Mouse (Mus musculus) hindbrain, embryonic 12.5 days (tissue): ENCODE results near the gene Tsr3. TPM values are rescaled to one million over a fixed set of nuclear protein-coding genes. Genes with fewer than 3 reads are reported as not detected.
"Not testable (repeated sequence)": the region's sequence is repeated elsewhere in the genome, so short reads cannot be mapped to it uniquely, and the experiment has no call there.

Source experiments
- ATAC-seq: fragments of 200-750 bp; cut with Nextera tagmentation; 2 replicates; pipeline ENCODE4 v1.8.0; 2017; ENCODE audit warnings: moderate TSS enrichment; ENCODE audit not compliant: low FRiP score
- H3K27ac ChIP-seq: fragments of 300-500 bp; sonication (generic); 2 replicates; pipeline ENCODE4 v1.5.1; 2016; ENCODE audit warnings: mild to moderate bottlenecking
- H3K27me3 ChIP-seq: fragments of 300-500 bp; sonication (generic); 2 replicates; pipeline ENCODE4 v1.6.1; 2016; ENCODE audit warnings: mild to moderate bottlenecking
- H3K36me3 ChIP-seq: fragments of 300-500 bp; sonication (generic); 2 replicates; pipeline ENCODE4 v1.6.1; 2016; ENCODE audit warnings: mild to moderate bottlenecking
- H3K4me1 ChIP-seq: fragments of 300-500 bp; sonication (generic); 2 replicates; pipeline ENCODE4 v1.6.1; 2016
- H3K4me2 ChIP-seq: fragments of 300-500 bp; sonication (generic); replicated peaks from 2 replicates; pipeline ENCODE4 v1.6.1; 2016; ENCODE audit warnings: mild to moderate bottlenecking
- H3K4me3 ChIP-seq: fragments of 300-500 bp; sonication (generic); 2 replicates; pipeline ENCODE4 v1.5.1; 2016; ENCODE audit warnings: mild to moderate bottlenecking
- H3K9ac ChIP-seq: fragments of 300-500 bp; sonication (generic); 2 replicates; pipeline ENCODE4 v1.6.1; 2016; ENCODE audit warnings: mild to moderate bottlenecking, moderate library complexity
- H3K9me3 ChIP-seq: fragments of 300-500 bp; sonication (generic); replicated peaks from 2 replicates; pipeline ENCODE4 v1.6.1; 2016; ENCODE audit warnings: mild to moderate bottlenecking
- WGBS: fragments of 180-500 bp; shearing (Covaris S2); methylation state at CpG from one replicate; pipeline ENCODE4 v1.1.7; 2016; 5-methylcytosine and 5-hydroxymethylcytosine counted together
- polyA plus RNA-seq: library from polyadenylated mRNA; unstranded; fragments of >200 nt; fragmentation: Nextera tagmentation; extraction: Ambion mirVana; gene quantifications from 2 replicates; pipeline ENCODE4 v1.2.1, GENCODE M21; 2016

Tsr3 gene
- 60.0 and 61.8 TPM in 2 replicates for polyA plus RNA-seq

DNA sequence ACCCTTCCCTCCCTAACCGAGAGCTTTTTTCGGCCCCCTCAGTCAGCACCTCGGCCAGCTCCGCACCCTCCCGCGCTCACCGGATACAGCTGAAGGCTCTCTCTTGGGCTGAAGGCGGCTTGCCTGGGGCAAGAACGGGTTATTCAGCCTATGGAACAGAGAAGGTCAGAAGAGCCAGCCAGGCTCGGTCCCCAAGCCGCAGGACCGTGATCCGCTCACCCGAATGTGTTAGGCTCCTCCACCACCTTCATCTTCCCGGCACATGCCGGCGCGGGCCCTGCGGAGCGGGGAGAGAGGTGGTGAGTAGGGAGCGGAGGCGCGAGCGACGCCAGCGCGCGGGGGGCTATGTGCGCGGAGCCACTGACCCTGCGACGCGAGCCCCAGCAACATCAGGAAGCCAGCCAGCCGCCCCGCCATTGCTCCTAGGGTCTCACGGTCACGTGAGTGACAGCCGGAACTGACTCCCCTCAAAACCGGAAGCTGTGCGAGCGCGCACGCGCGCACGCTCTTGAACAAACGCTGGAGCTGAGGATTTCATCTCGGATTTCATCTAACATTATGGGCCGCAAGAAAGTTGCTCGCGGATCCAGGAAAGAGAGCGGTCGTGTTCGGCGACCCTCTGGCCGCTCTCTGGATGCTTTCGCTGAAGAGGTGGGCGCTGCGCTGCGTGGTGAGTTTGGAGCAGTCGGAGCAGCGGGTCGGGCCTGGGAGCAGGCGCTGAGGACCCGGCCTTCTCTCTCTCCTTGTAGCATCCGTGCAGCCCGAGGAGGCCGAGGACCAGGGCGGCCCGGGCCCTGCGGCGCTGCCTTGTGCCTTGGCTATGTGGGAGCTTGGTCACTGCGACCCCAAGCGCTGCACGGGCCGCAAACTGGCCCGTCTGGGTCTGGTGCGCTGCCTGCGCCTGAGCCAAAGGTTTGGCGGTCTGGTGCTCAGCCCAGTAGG lies at the start of gene Tsr3, which contains the start of gene Gnptg:
TSS of gene Tsr3 (plus strand) at position 476 of the 942 bp plus-strand sequence.
TSS of gene Gnptg (minus strand) at position 430 of the 942 bp plus-strand sequence.
- Histone ChIP-seq H3K4me3 (peak within 1 kb of the TSS; percentile 99), H3K4me1 (peaks cover 23% of the 10 kb centered on the region), H3K9me3 (no peaks in the 10 kb centered on the region), H3K27me3 (no peaks in the 10 kb centered on the region), H3K4me2 (peak within 1 kb of the TSS; percentile 89), H3K9ac (peak within 1 kb of the TSS; percentile 98), H3K27ac (peak within 1 kb of the TSS; percentile 81), H3K36me3 (peaks cover 41% of the 10 kb centered on the region)
- WGBS: under 1% methylated on average over 80 of the region's 80 CpGs
- peak; percentile 87 for ATAC-seq

DNA sequence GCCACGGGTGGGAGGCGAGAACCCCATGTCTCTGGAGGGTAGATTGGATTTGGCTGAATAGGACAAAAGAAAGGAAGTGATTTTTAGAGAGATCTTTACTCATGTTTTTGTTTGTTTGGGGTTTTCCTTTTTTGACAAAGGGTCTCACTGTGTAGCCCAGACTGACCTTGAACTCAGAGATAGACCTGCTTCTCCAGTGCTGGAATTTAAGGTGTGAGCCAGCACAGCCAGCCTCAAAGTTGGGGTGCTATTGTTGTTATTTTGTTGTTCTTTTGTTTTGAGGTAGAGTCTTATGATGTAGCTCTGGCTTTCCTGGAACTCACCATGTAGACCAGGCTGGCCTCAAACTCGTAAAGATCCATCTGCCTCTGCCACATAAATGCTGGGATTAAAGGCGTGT lies 37.6 kb upstream of the Tsr3 start:
- H3K27ac ChIP-seq: no peak overlapping the region
- H3K36me3 ChIP-seq: peaks cover 69% of the 10 kb centered on the region
- no peaks in the 10 kb centered on the region for H3K4me1 ChIP-seq
- ATAC-seq: no peak
- WGBS: 94% methylated on average over 4 of the region's 4 CpGs
- H3K4me2 ChIP-seq: no peak overlapping the region
- H3K27me3 ChIP-seq: no peaks in the 10 kb centered on the region
- H3K9me3 ChIP-seq: no peaks in the 10 kb centered on the region
- no peak overlapping the region for H3K9ac ChIP-seq
- H3K4me3 ChIP-seq: no peak overlapping the region

DNA sequence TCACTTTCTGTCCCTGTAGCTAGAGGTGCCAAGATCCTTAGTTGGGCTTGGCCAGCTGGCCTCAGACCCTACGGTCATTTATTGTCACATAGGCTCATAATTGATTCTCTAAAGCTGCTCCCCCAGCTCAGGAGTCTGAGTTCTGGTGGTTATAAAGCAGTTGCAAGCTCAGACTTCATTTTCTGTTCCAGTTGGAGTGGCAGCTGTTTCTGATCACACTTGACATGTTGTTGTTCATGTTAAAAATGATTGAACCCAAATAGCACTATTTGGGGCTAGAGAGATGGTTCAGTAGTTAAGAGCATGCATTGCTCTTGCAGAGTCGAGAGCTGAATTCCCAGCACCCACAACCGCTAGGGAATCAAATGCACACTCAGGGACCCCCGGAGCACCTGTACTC lies 30.0 kb upstream of the Tsr3 start:
- Histone ChIP-seq H3K4me3 (no peak overlapping the region), H3K9ac (no peak overlapping the region), H3K27me3 (no peaks in the 10 kb centered on the region), H3K9me3 (no peaks in the 10 kb centered on the region), H3K4me1 (no peaks in the 10 kb centered on the region), H3K4me2 (no peak overlapping the region), H3K27ac (no peak overlapping the region), H3K36me3 (peaks cover 90% of the 10 kb centered on the region)
- WGBS: 93% methylated on average over 4 of the region's 4 CpGs
- no peak for ATAC-seq

DNA sequence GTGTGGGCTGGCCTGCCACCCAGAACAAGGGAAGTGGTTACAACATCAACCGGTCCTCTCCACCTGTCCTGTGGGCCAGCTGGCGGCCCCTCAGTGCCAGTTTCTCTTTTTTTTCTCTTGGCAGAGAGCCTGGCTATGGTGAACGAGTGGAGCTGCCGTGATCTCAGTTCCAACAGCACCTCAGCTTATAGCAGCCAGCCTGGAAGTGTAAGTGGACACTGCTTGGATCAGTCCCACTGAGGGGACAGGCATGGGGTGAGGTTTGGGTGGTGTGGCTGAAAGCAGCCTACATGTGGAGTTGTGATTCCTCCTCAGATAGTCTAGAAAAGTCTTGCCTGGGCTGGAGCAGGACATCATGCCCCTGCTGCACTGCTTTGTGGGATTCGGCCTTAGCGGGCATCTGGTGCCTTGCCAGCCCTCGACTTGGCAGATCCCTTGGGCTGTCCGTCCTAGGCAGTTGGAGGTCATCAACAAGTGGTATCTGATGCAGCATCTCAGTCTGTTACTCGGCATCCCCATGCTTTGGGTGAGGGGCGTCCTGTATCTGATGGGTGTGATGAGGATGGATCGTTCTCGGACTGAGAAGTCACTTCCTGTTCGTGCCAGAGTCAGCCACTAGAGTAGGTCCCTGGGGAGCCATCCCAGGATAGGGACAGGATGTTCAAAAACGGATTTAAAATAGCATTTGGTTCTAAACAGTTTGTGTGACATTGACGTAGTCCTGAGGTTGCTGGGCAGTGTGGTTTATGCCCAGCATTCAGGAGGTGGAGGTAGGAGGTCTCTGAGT lies 29.1 kb upstream of the Tsr3 start:
- no peaks in the 10 kb centered on the region for H3K27me3 ChIP-seq
- H3K4me2 ChIP-seq: no peak overlapping the region
- no peak overlapping the region for H3K27ac ChIP-seq
- ATAC-seq: no peak
- H3K9ac ChIP-seq: no peak overlapping the region
- no peaks in the 10 kb centered on the region for H3K9me3 ChIP-seq
- WGBS: 91% methylated on average over 15 of the region's 15 CpGs
- no peak overlapping the region for H3K4me3 ChIP-seq
- no peaks in the 10 kb centered on the region for H3K4me1 ChIP-seq
- peaks cover 88% of the 10 kb centered on the region for H3K36me3 ChIP-seq

DNA sequence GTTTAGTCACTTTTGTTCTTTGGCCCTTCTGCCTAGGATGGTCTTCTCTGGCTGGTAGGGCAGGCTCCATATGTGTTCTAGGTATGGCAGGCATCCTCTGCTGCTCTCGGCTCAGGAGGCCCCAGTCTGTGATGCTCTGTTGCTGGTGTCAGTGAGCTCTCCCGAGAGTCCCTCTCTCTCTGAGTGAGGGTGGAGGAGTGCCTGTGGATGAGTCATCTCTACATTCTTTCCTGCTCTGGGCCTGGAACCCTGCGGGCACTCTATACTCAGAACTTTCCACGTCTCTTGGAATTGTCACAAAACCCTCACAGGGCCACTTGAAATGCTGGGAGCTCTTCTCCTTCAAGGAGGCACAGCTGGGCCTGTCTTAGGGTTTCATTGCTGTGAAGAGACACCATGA lies 28.3 kb upstream of the Tsr3 start:
- 92% methylated on average over 4 of the region's 4 CpGs for WGBS
- no peaks in the 10 kb centered on the region for H3K27me3 ChIP-seq
- H3K4me3 ChIP-seq: no peak overlapping the region
- ATAC-seq: no peak
- H3K36me3 ChIP-seq: peaks cover 89% of the 10 kb centered on the region
- no peaks in the 10 kb centered on the region for H3K4me1 ChIP-seq
- H3K27ac ChIP-seq: no peak overlapping the region
- no peak overlapping the region for H3K4me2 ChIP-seq
- H3K9ac ChIP-seq: no peak overlapping the region
- no peaks in the 10 kb centered on the region for H3K9me3 ChIP-seq

DNA sequence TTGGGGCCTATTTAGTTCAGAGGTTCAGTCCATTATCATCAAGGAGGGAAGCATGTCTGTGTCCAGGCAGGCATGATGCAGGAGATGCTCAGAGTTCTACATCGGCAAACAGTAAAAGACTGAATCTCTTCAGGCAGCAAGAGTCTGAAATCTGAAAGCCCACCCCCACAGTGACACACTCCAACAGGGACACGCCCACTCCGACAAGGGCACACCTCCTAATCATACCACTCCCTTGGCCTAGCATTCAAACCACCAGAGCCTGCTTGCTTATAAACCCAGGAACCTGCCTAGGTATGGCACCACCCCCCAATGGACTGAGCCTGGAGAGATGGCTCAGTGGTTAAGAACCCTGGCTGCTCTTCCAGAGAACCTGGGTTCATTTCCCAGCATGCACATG lies 24.5 kb upstream of the Tsr3 start:
- Histone ChIP-seq H3K36me3 (peaks cover 72% of the 10 kb centered on the region), H3K4me3 (no peak overlapping the region), H3K4me1 (no peaks in the 10 kb centered on the region), H3K4me2 (no peak overlapping the region), H3K9ac (no peak overlapping the region), H3K9me3 (no peaks in the 10 kb centered on the region), H3K27me3 (no peaks in the 10 kb centered on the region), H3K27ac (no peak overlapping the region)
- ATAC-seq: no peak
- 88% methylated on average over 3 of the region's 3 CpGs for WGBS

DNA sequence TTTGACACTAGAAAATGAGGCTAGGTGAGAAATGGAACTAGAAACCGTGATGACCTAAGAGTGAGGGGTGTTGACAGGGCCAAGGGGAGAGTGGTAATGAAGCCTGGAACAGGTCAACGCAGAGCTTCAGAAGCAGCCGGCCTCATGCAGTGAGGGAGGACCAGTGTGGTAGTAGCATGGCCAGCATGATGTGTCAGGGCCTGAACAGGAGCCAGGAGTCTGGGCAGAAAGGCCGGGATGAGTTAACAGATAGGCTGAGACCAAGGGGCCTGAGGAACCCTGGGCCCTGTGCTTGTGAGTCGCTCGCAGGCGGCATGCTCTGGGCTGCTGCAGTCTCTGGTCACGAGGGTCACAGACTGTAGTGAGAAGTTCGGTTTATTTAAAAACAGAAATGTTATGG lies 21.0 kb upstream of the Tsr3 start:
- H3K27ac ChIP-seq: no peak overlapping the region
- H3K9me3 ChIP-seq: no peaks in the 10 kb centered on the region
- no peak overlapping the region for H3K4me2 ChIP-seq
- peaks cover 43% of the 10 kb centered on the region for H3K36me3 ChIP-seq
- WGBS: 90% methylated on average over 9 of the region's 9 CpGs
- H3K9ac ChIP-seq: no peak overlapping the region
- peaks cover 18% of the 10 kb centered on the region for H3K4me1 ChIP-seq
- no peaks in the 10 kb centered on the region for H3K27me3 ChIP-seq
- ATAC-seq: no peak
- H3K4me3 ChIP-seq: no peak overlapping the region

DNA sequence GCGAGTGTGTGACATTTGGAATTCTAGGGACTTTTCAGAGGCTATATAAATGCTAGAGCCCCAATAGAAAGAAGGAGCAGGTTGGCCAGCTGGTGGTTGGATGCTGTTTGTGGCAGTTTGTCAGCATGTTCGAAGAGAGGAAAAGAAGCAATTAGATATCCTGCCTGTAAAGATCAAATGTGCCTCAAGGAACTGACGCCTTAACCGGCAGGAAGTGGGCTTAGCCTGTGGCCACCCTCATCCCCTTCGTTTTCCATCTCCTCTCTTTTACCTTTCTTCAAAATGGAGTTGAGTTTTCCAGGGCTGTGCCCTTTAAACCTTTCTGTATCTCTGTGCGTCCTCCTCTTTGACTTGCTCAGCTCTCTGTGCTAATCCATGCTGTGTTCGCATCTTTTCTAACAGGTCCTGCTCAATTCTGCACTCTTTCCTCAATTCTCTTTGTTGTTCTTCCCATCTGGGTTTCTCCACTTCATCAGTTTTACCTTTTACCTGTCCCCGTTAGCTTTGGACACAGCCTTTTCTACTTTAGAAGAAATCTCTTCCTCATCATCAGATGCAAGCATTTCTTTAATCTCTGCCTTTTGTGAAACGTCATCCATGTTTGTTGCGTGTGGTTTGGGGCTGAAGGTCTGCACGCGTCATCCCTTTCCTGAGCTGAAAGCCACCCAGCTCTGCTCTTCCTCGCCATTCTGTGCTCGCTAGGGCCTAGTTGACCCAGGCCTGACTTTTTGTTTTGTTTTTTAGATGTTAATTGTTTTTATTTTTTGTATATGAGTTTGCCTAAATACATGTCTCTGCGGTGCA lies 20.3 kb upstream of the Tsr3 start:
- peaks cover 40% of the 10 kb centered on the region for H3K36me3 ChIP-seq
- no peak overlapping the region for H3K4me3 ChIP-seq

DNA sequence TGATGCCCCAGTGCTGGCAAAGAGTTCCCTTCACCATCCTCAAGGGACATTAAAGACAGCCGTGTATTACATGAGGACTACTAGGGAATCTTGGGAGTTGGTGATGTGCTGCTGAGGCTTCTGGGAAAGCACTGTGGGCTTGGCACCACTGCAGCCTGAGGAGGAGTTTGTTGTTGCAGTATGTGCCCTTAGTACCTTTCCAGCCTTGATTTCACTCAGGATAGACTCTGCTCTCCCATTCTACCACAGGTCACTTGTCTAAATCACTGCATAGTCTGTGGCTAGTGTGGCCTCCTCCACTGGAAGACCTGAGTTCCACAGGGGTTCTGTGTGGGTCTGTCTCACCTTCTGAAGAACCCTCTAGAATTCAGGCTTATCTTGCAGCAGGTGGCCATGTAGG lies 19.2 kb upstream of the Tsr3 start:
- WGBS: 86% methylated on average over 1 of the region's 1 CpGs
- no peak overlapping the region for H3K4me2 ChIP-seq
- peaks cover 36% of the 10 kb centered on the region; the same call in 1 of the 2 replicates for H3K36me3 ChIP-seq
- H3K27ac ChIP-seq: no peak overlapping the region
- no peaks in the 10 kb centered on the region for H3K9me3 ChIP-seq
- ATAC-seq: no peak
- H3K4me3 ChIP-seq: no peak overlapping the region
- H3K27me3 ChIP-seq: no peaks in the 10 kb centered on the region
- no peak overlapping the region for H3K9ac ChIP-seq
- peaks cover 18% of the 10 kb centered on the region for H3K4me1 ChIP-seq

More for the DNA sequence above, 20.3 kb upstream of the Tsr3 start:
- Histone ChIP-seq H3K27ac (no peak overlapping the region), H3K27me3 (no peaks in the 10 kb centered on the region), H3K9me3 (no peaks in the 10 kb centered on the region), H3K9ac (no peak overlapping the region), H3K4me2 (no peak overlapping the region), H3K4me1 (peaks cover 18% of the 10 kb centered on the region)
- ATAC-seq: no peak
- WGBS: 93% methylated on average over 15 of the region's 15 CpGs

DNA sequence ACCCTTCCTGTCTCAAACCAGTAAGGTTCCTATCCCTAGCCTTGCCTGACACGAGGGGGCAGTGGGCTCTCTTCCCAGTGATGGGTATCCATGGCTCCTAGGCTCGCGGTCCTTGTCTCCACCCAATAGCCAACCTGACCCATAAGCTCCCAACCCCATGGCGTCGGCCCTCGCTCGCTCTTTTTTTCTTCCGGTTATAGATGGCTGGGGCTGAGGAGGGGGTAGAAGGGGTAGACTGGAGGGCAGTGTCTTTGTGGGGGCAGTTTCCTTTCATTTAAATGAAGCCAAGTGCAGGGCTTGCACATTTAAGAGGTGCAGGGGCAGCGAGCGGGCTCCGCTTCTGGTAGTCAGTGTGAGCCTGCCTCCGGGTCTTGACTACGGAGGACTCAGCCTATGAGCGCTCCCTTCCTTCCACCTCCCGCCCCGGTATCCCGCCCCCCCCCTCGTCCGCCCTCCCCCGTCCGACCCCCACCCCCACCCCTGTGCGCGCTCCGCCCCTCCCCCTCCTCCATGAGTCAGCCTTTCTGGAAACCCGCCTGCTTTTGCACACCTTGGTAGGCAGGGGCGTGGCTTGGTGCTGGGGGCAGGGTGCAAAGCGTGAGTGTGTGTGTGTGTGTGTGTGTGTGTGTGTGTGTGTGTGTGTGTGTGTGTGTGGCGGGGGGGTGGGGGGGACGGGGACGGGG lies 18.0 kb upstream of the Tsr3 start:
- Histone ChIP-seq H3K27me3 (no peaks in the 10 kb centered on the region), H3K9ac (peak overlapping the region; percentile 46), H3K4me1 (peaks cover 18% of the 10 kb centered on the region), H3K4me3 (peak overlapping the region; percentile 37), H3K36me3 (peaks cover 36% of the 10 kb centered on the region; the same call in 1 of the 2 replicates), H3K9me3 (no peaks in the 10 kb centered on the region), H3K4me2 (peak overlapping the region; percentile 61), H3K27ac (peak overlapping the region; percentile 66)
- 3% methylated on average over 14 of the region's 30 CpGs for WGBS
- peak; percentile 85 for ATAC-seq

DNA sequence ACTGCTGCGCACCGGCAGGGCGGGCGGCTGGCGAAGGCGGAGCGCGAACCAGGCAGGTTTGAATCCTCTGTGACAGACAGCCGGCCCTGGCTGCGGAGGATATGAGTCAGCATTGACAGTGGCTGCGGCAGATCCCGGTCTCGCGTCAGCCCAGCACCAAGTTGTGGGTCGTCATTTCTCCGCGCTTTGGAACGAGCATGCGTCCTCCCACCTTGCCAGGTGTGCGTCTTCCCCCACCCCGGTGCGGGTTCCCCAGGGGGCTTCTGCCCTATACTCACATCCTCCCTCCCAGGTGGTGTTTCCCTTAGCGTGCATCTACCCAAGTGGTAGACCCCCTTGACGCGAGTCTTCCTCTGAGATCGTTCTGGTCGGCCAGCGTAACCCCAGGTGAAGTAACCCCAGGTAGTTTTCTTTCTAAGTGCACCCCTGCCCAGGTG lies 17.4 kb upstream of the Tsr3 start:
- H3K27me3 ChIP-seq, H3K27ac ChIP-seq, H3K9me3 ChIP-seq, H3K9ac ChIP-seq: not testable (repeated sequence)
- ATAC-seq: peak; percentile 80
- Histone ChIP-seq H3K36me3 (peaks cover 39% of the 10 kb centered on the region), H3K4me3 (peak overlapping the region; percentile 37), H3K4me2 (peak overlapping the region; percentile 61), H3K4me1 (peaks cover 18% of the 10 kb centered on the region)
- 14% methylated on average over 14 of the region's 28 CpGs for WGBS
